Mouse (Mus musculus) myocyte (in vitro differentiated cells): ENCODE measurements around the gene Celsr3.

Experiments used
- E2F4 ChIP-seq: IDR thresholded peaks from one replicate; pipeline ENCODE4 v1.6.1; 2011; ENCODE audit warnings: mild to moderate bottlenecking, control low read depth, moderate library complexity; ENCODE audit not compliant: insufficient read depth
- MAX ChIP-seq: IDR thresholded peaks from one replicate; pipeline ENCODE4 v1.6.1; 2011; ENCODE audit warnings: low read depth, mild to moderate bottlenecking, control low read depth
- POLR2A ChIP-seq: IDR thresholded peaks from one replicate; pipeline ENCODE4 v1.6.1; 2011; ENCODE audit warnings: low read depth, mild to moderate bottlenecking, control low read depth, moderate library complexity; ENCODE audit not compliant: insufficient read length

DNA sequence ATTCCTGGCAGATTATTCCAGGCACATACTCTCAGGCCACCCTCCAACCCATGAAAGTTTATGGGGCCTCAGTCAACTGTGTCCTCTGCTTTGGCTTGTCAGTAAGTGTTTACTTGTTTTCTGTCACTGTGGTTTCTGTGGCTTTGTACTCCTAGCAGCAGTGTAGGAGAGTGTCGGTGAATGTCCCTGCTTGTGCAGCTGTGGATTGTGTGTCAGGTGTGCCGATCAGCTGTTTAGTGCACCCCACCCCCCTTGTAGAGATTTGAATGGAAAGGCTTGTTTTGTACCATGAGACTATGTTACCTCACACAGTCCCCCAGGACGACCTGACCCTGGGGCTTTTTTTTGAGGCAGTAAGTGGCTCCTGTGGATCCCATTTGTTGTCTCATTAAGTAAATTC, 33.4 kb upstream of the Celsr3 start:
- TF ChIP-seq POLR2A (no peak), E2F4 (no peak), MAX (no peak)
